Mouse (Mus musculus) gastrocnemius, adult 8-10 months (tissue): ENCODE data around the gene Spock2. TPM values are rescaled to one million over a fixed set of nuclear protein-coding genes. Genes with fewer than 3 reads are reported as not detected.

Source experiments
- microRNA-seq: library from miRNA; unstranded; fragments of <30 nt; microRNA quantifications from one replicate; pipeline ENCODE4 v1.2.0, GENCODE M21; 2022
- total RNA-seq, 4 experiments: library from RNA; stranded (reverse); gene quantifications; 2 replicates each; pipeline ENCODE4 v1.2.4; 2022

Spock2 gene
- total RNA-seq, 4 experiments from 2014 or later: 2.8 to 7.0 (median 5.4) TPM

Small RNA genes within 50 kb of the gene (microRNA-seq; reads per million reads assigned to microRNA genes)
- not detected for gene Mir6906

Other genes starting within 250 kb of the Spock2 start
- gene Dnajb12, start 226.7 kb upstream of the Spock2 start, total RNA-seq: 10 to 100 TPM; 77.8 to 89.1 (median 82.1) TPM
- gene Ddit4, start 154.4 kb upstream of the Spock2 start, total RNA-seq: 10 to 100 TPM in 2 of 4 experiments, 1 to 10 TPM in 2; 4.7 to 45.4 (median 9.4) TPM
- gene Ascc1, start 103.4 kb upstream of the Spock2 start, total RNA-seq: 10 to 100 TPM; 13.9 to 18.9 (median 14.3) TPM
- 10 to 100 TPM; 39.3 to 51.5 (median 43.3) TPM for gene Anapc16, start 103.1 kb upstream of the Spock2 start, total RNA-seq
- gene Chst3, start 113.0 kb downstream of the Spock2 start, total RNA-seq: under 1 TPM; 0.22 to 0.45 (median 0.32) TPM
- 100 to 1,000 TPM; 813 to 866 (median 853) TPM for gene Psap, start 171.4 kb downstream of the Spock2 start, total RNA-seq
- 1 to 10 TPM; 2.3 to 5.2 (median 3.8) TPM for gene Vsir, start 240.6 kb downstream of the Spock2 start, total RNA-seq